Mouse (Mus musculus) forebrain, embryonic 11.5 days (tissue): Measurements from ENCODE around the gene Prkca. TPM values are rescaled to one million over a fixed set of nuclear protein-coding genes. Genes with fewer than 3 reads are reported as not detected.

ENCODE experiments used
- ATAC-seq: fragments of 200-750 bp; cut with Nextera tagmentation; replicated peaks from 2 replicates; pipeline ENCODE4 v1.8.0; 2017; ENCODE audit warnings: moderate TSS enrichment; ENCODE audit not compliant: low FRiP score
- DNase-seq: peaks from one replicate; pipeline ENCODE4 v3.0.0-alpha.2; 2017; ENCODE audit warnings: low spot score
- H3K27ac ChIP-seq: fragments of 300-500 bp; sonication (generic); 2 replicates; pipeline ENCODE4 v1.5.1; 2014; ENCODE audit warnings: low read depth, low read length
- H3K27me3 ChIP-seq: fragments of 300-500 bp; sonication (generic); 2 replicates; pipeline ENCODE4 v1.6.1; 2014; ENCODE audit warnings: mild to moderate bottlenecking, low read length, mixed read lengths; ENCODE audit not compliant: control insufficient read depth, insufficient read depth
- H3K36me3 ChIP-seq: fragments of 300-500 bp; sonication (generic); 2 replicates; pipeline ENCODE4 v1.6.1; 2014; ENCODE audit warnings: mild to moderate bottlenecking, low read length, moderate library complexity, mixed read lengths; ENCODE audit not compliant: control insufficient read depth, insufficient read depth
- H3K4me1 ChIP-seq: fragments of 300-500 bp; sonication (generic); replicated peaks from 2 replicates; pipeline ENCODE4 v1.6.1; 2014; ENCODE audit warnings: low read length, mixed read lengths; ENCODE audit not compliant: control insufficient read depth, insufficient read depth
- H3K4me2 ChIP-seq: fragments of 300-500 bp; sonication (generic); 2 replicates; pipeline ENCODE4 v1.6.1; 2014; ENCODE audit warnings: low read depth, mild to moderate bottlenecking, low read length, moderate library complexity, mixed read lengths; ENCODE audit not compliant: severe bottlenecking
- H3K4me3 ChIP-seq: fragments of 300-500 bp; sonication (generic); 2 replicates; pipeline ENCODE4 v1.5.1; 2014; ENCODE audit warnings: low read depth, low read length
- H3K9ac ChIP-seq: fragments of 300-500 bp; sonication (generic); 2 replicates; pipeline ENCODE4 v1.6.1; 2014; ENCODE audit warnings: low read length
- H3K9me3 ChIP-seq: fragments of 300-500 bp; sonication (generic); 2 replicates; pipeline ENCODE4 v1.6.1; 2016; ENCODE audit warnings: low read length, mixed read lengths; ENCODE audit not compliant: control insufficient read depth
- WGBS: fragments of 180-500 bp; shearing (Covaris S2); extraction: QIAGEN DNeasy Blood & Tissue Kit; methylation state at CpG from one replicate; pipeline ENCODE4 v1.1.7; 2014; 5-methylcytosine and 5-hydroxymethylcytosine counted together
- polyA plus RNA-seq: library from polyadenylated mRNA; unstranded; fragments of >200 nt; fragmentation: Nextera tagmentation; extraction: Ambion mirVana; gene quantifications from 2 replicates; pipeline ENCODE4 v1.2.1, GENCODE M21; 2014

The Prkca gene
- polyA plus RNA-seq, 1 experiment from 2014 or later, result 5.2 TPM

GRCm38 (mm10) chr11:108312516-108312915, 31.2 kb downstream of the Prkca start:
- H3K36me3 ChIP-seq, result no peaks in the 10 kb centered on the region
- ATAC-seq (no peak), DNase-seq (no peak)
- H3K27me3 ChIP-seq, result no peaks in the 10 kb centered on the region
- 86% methylated on average over 5 of the region's 5 CpGs for WGBS
- no peaks in the 10 kb centered on the region for H3K9me3 ChIP-seq
- no peaks in the 10 kb centered on the region for H3K4me1 ChIP-seq
- no peak overlapping the region for H3K4me2 ChIP-seq
- no peak overlapping the region for H3K27ac ChIP-seq
- H3K4me3 ChIP-seq, result no peak overlapping the region
- H3K9ac ChIP-seq, result no peak overlapping the region

- WGBS, result 83% methylated on average over 2 of the region's 2 CpGs
- no peaks in the 10 kb centered on the region for H3K27me3 ChIP-seq
Measured at GRCm38 (mm10) chr11:108311912-108312311, 31.8 kb downstream of the Prkca start.

GRCm38 (mm10) chr11:108309791-108310190, 33.9 kb downstream of the Prkca start:
- Histone ChIP-seq H3K9me3 (no peaks in the 10 kb centered on the region), H3K27ac (no peak overlapping the region), H3K9ac (no peak overlapping the region), H3K4me3 (no peak overlapping the region), H3K4me1 (no peaks in the 10 kb centered on the region), H3K27me3 (no peaks in the 10 kb centered on the region), H3K36me3 (no peaks in the 10 kb centered on the region), H3K4me2 (no peak overlapping the region)
- DNase-seq (no peak), ATAC-seq (no peak)
- WGBS, result 91% methylated on average over 5 of the region's 5 CpGs

More at GRCm38 (mm10) chr11:108311912-108312311, 31.8 kb downstream of the Prkca start:
- Histone ChIP-seq H3K36me3 (no peaks in the 10 kb centered on the region), H3K9ac (no peak overlapping the region), H3K9me3 (no peaks in the 10 kb centered on the region), H3K4me1 (no peaks in the 10 kb centered on the region), H3K4me2 (no peak overlapping the region), H3K4me3 (no peak overlapping the region), H3K27ac (no peak overlapping the region)
- no peak for ATAC-seq
- DNase-seq, result no peak

- Histone ChIP-seq H3K9ac (no peak overlapping the region), H3K27ac (no peak overlapping the region), H3K4me2 (no peak overlapping the region), H3K36me3 (no peaks in the 10 kb centered on the region), H3K27me3 (no peaks in the 10 kb centered on the region), H3K4me3 (no peak overlapping the region), H3K9me3 (no peaks in the 10 kb centered on the region), H3K4me1 (no peaks in the 10 kb centered on the region)
- WGBS, result 92% methylated on average over 5 of the region's 5 CpGs
- ATAC-seq (no peak), DNase-seq (no peak)
Measured at GRCm38 (mm10) chr11:108308253-108308652, 35.5 kb downstream of the Prkca start.

- Histone ChIP-seq H3K4me1 (no peaks in the 10 kb centered on the region), H3K27me3 (no peaks in the 10 kb centered on the region), H3K27ac (no peak overlapping the region), H3K4me3 (no peak overlapping the region), H3K4me2 (no peak overlapping the region), H3K36me3 (no peaks in the 10 kb centered on the region), H3K9ac (no peak overlapping the region), H3K9me3 (no peaks in the 10 kb centered on the region)
- 90% methylated on average over 7 of the region's 7 CpGs for WGBS
- DNase-seq (no peak), ATAC-seq (no peak)
Measured at GRCm38 (mm10) chr11:108307258-108307657, 36.5 kb downstream of the Prkca start.

- H3K27ac ChIP-seq, result no peak overlapping the region
- no peaks in the 10 kb centered on the region for H3K27me3 ChIP-seq
- no peak for ATAC-seq
- no peaks in the 10 kb centered on the region for H3K9me3 ChIP-seq
- H3K4me1 ChIP-seq, result no peaks in the 10 kb centered on the region
- H3K36me3 ChIP-seq, result no peaks in the 10 kb centered on the region
- H3K4me3 ChIP-seq, result no peak overlapping the region
- no peak for DNase-seq
- no peak overlapping the region for H3K9ac ChIP-seq
- WGBS, result 91% methylated on average over 4 of the region's 4 CpGs
- H3K4me2 ChIP-seq, result no peak overlapping the region
Measured at GRCm38 (mm10) chr11:108303787-108304186, 39.9 kb downstream of the Prkca start.

- H3K9me3 ChIP-seq, result no peaks in the 10 kb centered on the region
- no peak overlapping the region for H3K9ac ChIP-seq
- no peaks in the 10 kb centered on the region for H3K36me3 ChIP-seq
- no peak overlapping the region for H3K27ac ChIP-seq
- no peak overlapping the region for H3K4me2 ChIP-seq
- no peaks in the 10 kb centered on the region for H3K4me1 ChIP-seq
- H3K27me3 ChIP-seq, result no peaks in the 10 kb centered on the region
- ATAC-seq (no peak), DNase-seq (no peak)
- 77% methylated on average over 10 of the region's 10 CpGs for WGBS
- no peak overlapping the region for H3K4me3 ChIP-seq
Measured at GRCm38 (mm10) chr11:108301796-108302490, 41.8 kb downstream of the Prkca start.

- H3K27ac ChIP-seq, result no peak overlapping the region
- 80% methylated on average over 6 of the region's 6 CpGs for WGBS
Measured at GRCm38 (mm10) chr11:108301036-108301435, 42.7 kb downstream of the Prkca start.

GRCm38 (mm10) chr11:108300443-108300842, 43.3 kb downstream of the Prkca start:
- Histone ChIP-seq H3K36me3 (no peaks in the 10 kb centered on the region), H3K4me3 (no peak overlapping the region), H3K9me3 (no peaks in the 10 kb centered on the region), H3K4me2 (no peak overlapping the region), H3K27ac (no peak overlapping the region), H3K9ac (no peak overlapping the region), H3K27me3 (no peaks in the 10 kb centered on the region), H3K4me1 (no peaks in the 10 kb centered on the region)
- ATAC-seq (no peak), DNase-seq (no peak)
- 100% methylated on average over 1 of the region's 1 CpGs for WGBS

More at GRCm38 (mm10) chr11:108301036-108301435, 42.7 kb downstream of the Prkca start:
- no peaks in the 10 kb centered on the region for H3K27me3 ChIP-seq
- no peaks in the 10 kb centered on the region for H3K9me3 ChIP-seq
- no peak overlapping the region for H3K9ac ChIP-seq
- no peak overlapping the region for H3K4me3 ChIP-seq
- ATAC-seq (no peak), DNase-seq (no peak)
- H3K4me1 ChIP-seq, result no peaks in the 10 kb centered on the region
- H3K4me2 ChIP-seq, result no peak overlapping the region
- H3K36me3 ChIP-seq, result no peaks in the 10 kb centered on the region
